Mouse (Mus musculus) neural tube, embryonic 11.5 days (tissue): ENCODE results near the gene Klhl21. TPM values are rescaled to one million over a fixed set of nuclear protein-coding genes. Genes with fewer than 3 reads are reported as not detected.

Source experiments
- ATAC-seq: fragments of 200-750 bp; cut with Nextera tagmentation; 2 replicates; pipeline ENCODE4 v1.8.0; 2017; ENCODE audit warnings: moderate number of reproducible peaks, mild to moderate bottlenecking, moderate TSS enrichment, moderate library complexity; ENCODE audit not compliant: insufficient read depth, low FRiP score, low TSS enrichment
- DNase-seq: peaks from one replicate; pipeline ENCODE4 v3.0.0-alpha.2; 2015; ENCODE audit warnings: low spot score
- H3K27ac ChIP-seq: fragments of 300-500 bp; sonication (generic); 2 replicates; pipeline ENCODE4 v1.5.1; 2014; ENCODE audit warnings: low read depth, mild to moderate bottlenecking, low read length
- H3K27me3 ChIP-seq: fragments of 300-500 bp; sonication (generic); 2 replicates; pipeline ENCODE4 v1.6.1; 2014; ENCODE audit warnings: mild to moderate bottlenecking, low read length, mixed read lengths; ENCODE audit not compliant: control insufficient read depth, insufficient read depth
- H3K36me3 ChIP-seq: fragments of 300-500 bp; sonication (generic); 2 replicates; pipeline ENCODE4 v1.6.1; 2014; ENCODE audit warnings: mild to moderate bottlenecking, low read length, moderate library complexity, mixed read lengths; ENCODE audit not compliant: control insufficient read depth, insufficient read depth
- H3K4me1 ChIP-seq: fragments of 300-500 bp; sonication (generic); 2 replicates; pipeline ENCODE4 v1.6.1; 2014; ENCODE audit warnings: low read length, mixed read lengths; ENCODE audit not compliant: control insufficient read depth, insufficient read depth
- H3K4me2 ChIP-seq: fragments of 300-500 bp; sonication (generic); 2 replicates; pipeline ENCODE4 v1.6.1; 2014; ENCODE audit warnings: low read depth, mild to moderate bottlenecking, moderate library complexity
- H3K4me3 ChIP-seq: fragments of 300-500 bp; sonication (generic); 2 replicates; pipeline ENCODE4 v1.5.1; 2014; ENCODE audit warnings: low read depth, low read length
- H3K9ac ChIP-seq: fragments of 300-500 bp; sonication (generic); 2 replicates; pipeline ENCODE4 v1.6.1; 2014; ENCODE audit warnings: mild to moderate bottlenecking, low read length
- H3K9me3 ChIP-seq: fragments of 300-500 bp; sonication (generic); 2 replicates; pipeline ENCODE4 v1.6.1; 2016; ENCODE audit warnings: low read length; ENCODE audit not compliant: control insufficient read depth
- WGBS: fragments of 180-500 bp; shearing (Covaris S2); extraction: QIAGEN DNeasy Blood & Tissue Kit; methylation state at CpG from one replicate; pipeline ENCODE4 v1.1.7; 2014; 5-methylcytosine and 5-hydroxymethylcytosine counted together
- polyA plus RNA-seq: library from polyadenylated mRNA; unstranded; fragments of >200 nt; fragmentation: Nextera tagmentation; extraction: Ambion mirVana; gene quantifications from 2 replicates; pipeline ENCODE4 v1.2.1, GENCODE M21; 2014

Gene Klhl21
- polyA plus RNA-seq, 1 experiment from 2014 or later = 4.6 TPM

GRCm38 (mm10) chr4:151980699-151981098 is 27.9 kb upstream of the Klhl21 start:
- H3K9ac ChIP-seq = no peak overlapping the region
- DNase-seq = no peak
- no peak overlapping the region for H3K4me2 ChIP-seq
- ATAC-seq = no peak
- no peaks in the 10 kb centered on the region; the same call in 1 of the 2 replicates for H3K4me1 ChIP-seq
- no peak overlapping the region for H3K27ac ChIP-seq
- H3K4me3 ChIP-seq = no peak overlapping the region
- H3K9me3 ChIP-seq = no peaks in the 10 kb centered on the region
- 86% methylated on average over 8 of the region's 8 CpGs for WGBS
- no peaks in the 10 kb centered on the region for H3K27me3 ChIP-seq
- H3K36me3 ChIP-seq = peaks cover 4% of the 10 kb centered on the region

GRCm38 (mm10) chr4:151981363-151981762 is 27.2 kb upstream of the Klhl21 start:
- Histone ChIP-seq H3K27me3 (no peaks in the 10 kb centered on the region), H3K4me1 (no peaks in the 10 kb centered on the region; the same call in 1 of the 2 replicates), H3K9ac (no peak overlapping the region), H3K4me2 (no peak overlapping the region), H3K9me3 (no peaks in the 10 kb centered on the region), H3K27ac (no peak overlapping the region), H3K4me3 (no peak overlapping the region), H3K36me3 (peaks cover 4% of the 10 kb centered on the region)
- DNase-seq (peak; percentile 83), ATAC-seq (peak; percentile 64)
- 19% methylated on average over 5 of the region's 5 CpGs for WGBS

GRCm38 (mm10) chr4:151983043-151983442 is 25.6 kb upstream of the Klhl21 start:
- ATAC-seq = no peak
- no peak overlapping the region for H3K9ac ChIP-seq
- H3K4me3 ChIP-seq = no peak overlapping the region
- DNase-seq = no peak
- H3K9me3 ChIP-seq = no peaks in the 10 kb centered on the region
- H3K36me3 ChIP-seq = peaks cover 4% of the 10 kb centered on the region
- H3K4me1 ChIP-seq = peaks cover 4% of the 10 kb centered on the region
- H3K27me3 ChIP-seq = no peaks in the 10 kb centered on the region
- 66% methylated on average over 17 of the region's 17 CpGs for WGBS
- H3K27ac ChIP-seq = no peak overlapping the region
- H3K4me2 ChIP-seq = no peak overlapping the region

DNA sequence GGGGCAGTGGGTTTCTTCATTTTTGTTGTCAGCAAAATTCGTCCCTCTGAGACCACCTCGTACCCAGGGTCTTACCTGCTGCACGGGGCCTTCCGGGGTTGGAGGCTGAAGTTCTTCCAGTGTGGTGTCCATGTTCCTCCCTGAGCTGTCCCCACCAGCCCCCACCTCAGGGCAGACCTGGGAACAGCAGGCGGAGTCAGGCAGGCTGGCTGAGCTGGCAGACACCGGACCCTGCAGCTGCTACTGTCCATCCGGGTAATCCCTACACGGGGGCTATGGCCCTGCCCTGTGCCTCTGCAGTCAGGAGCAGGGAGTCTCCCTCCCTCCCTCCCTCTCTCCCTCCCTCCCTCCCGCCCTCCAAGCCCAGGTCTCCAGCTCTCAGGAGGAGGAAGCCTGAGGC is 25.0 kb upstream of the Klhl21 start:
- no peak overlapping the region for H3K9ac ChIP-seq

GRCm38 (mm10) chr4:151985886-151986285 is 22.7 kb upstream of the Klhl21 start:
- no peak overlapping the region for H3K27ac ChIP-seq
- H3K4me3 ChIP-seq = no peak overlapping the region
- DNase-seq (no peak), ATAC-seq (no peak)
- peaks cover 7% of the 10 kb centered on the region for H3K4me1 ChIP-seq
- WGBS = 31% methylated on average over 10 of the region's 10 CpGs
- H3K9ac ChIP-seq = peak overlapping the region; percentile 32; the same call in 1 of the 2 replicates
- H3K27me3 ChIP-seq = no peaks in the 10 kb centered on the region
- H3K36me3 ChIP-seq = peaks cover 5% of the 10 kb centered on the region
- no peaks in the 10 kb centered on the region for H3K9me3 ChIP-seq
- no peak overlapping the region for H3K4me2 ChIP-seq

More for the DNA sequence above, 25.0 kb upstream of the Klhl21 start:
- peaks cover 5% of the 10 kb centered on the region for H3K4me1 ChIP-seq
- H3K4me3 ChIP-seq = no peak overlapping the region
- H3K4me2 ChIP-seq = no peak overlapping the region
- H3K36me3 ChIP-seq = peaks cover 4% of the 10 kb centered on the region
- H3K27ac ChIP-seq = no peak overlapping the region
- 36% methylated on average over 8 of the region's 9 CpGs for WGBS
- no peaks in the 10 kb centered on the region for H3K9me3 ChIP-seq
- DNase-seq (peak; percentile 20), ATAC-seq (no peak; the same call in 1 of the 2 replicates)
- no peaks in the 10 kb centered on the region for H3K27me3 ChIP-seq

DNA sequence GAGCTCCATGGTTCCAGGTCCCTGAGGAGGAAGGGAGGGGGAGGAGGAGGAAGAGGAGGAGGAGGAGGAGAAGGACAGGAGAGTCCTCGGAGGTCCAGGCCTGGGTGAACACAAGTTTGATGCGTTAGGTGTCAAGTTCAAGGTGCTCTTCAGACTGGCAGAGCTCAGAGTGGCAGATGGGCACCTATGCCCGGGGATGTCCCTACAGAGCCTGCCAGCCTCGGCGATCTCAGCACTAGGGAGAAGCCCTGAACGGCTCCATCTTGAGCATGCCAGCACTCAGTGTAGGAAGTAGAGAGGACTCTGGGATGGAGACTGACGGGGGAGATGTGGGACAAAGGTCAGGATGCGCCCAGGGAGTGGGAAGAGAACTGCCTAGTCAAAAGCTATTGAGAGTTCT is 22.0 kb upstream of the Klhl21 start:
- no peak overlapping the region for H3K4me3 ChIP-seq
- no peak overlapping the region for H3K4me2 ChIP-seq
- no peak for ATAC-seq
- H3K36me3 ChIP-seq = peaks cover 10% of the 10 kb centered on the region
- H3K9ac ChIP-seq = no peak overlapping the region
- H3K9me3 ChIP-seq = no peaks in the 10 kb centered on the region
- 62% methylated on average over 8 of the region's 8 CpGs for WGBS
- H3K27ac ChIP-seq = no peak overlapping the region
- no peak for DNase-seq
- no peaks in the 10 kb centered on the region for H3K27me3 ChIP-seq
- H3K4me1 ChIP-seq = peaks cover 7% of the 10 kb centered on the region

GRCm38 (mm10) chr4:151988014-151988341 is 20.6 kb upstream of the Klhl21 start:
- ATAC-seq (no peak), DNase-seq (no peak)
- peak overlapping the region; percentile 87 for H3K9ac ChIP-seq
- peaks cover 7% of the 10 kb centered on the region for H3K4me1 ChIP-seq
- 31% methylated on average over 10 of the region's 10 CpGs for WGBS
- H3K9me3 ChIP-seq = no peaks in the 10 kb centered on the region
- peak overlapping the region; percentile 84 for H3K4me2 ChIP-seq
- peak overlapping the region; percentile 86 for H3K4me3 ChIP-seq
- H3K27ac ChIP-seq = no peak overlapping the region
- peaks cover 14% of the 10 kb centered on the region for H3K36me3 ChIP-seq
- H3K27me3 ChIP-seq = no peaks in the 10 kb centered on the region

DNA sequence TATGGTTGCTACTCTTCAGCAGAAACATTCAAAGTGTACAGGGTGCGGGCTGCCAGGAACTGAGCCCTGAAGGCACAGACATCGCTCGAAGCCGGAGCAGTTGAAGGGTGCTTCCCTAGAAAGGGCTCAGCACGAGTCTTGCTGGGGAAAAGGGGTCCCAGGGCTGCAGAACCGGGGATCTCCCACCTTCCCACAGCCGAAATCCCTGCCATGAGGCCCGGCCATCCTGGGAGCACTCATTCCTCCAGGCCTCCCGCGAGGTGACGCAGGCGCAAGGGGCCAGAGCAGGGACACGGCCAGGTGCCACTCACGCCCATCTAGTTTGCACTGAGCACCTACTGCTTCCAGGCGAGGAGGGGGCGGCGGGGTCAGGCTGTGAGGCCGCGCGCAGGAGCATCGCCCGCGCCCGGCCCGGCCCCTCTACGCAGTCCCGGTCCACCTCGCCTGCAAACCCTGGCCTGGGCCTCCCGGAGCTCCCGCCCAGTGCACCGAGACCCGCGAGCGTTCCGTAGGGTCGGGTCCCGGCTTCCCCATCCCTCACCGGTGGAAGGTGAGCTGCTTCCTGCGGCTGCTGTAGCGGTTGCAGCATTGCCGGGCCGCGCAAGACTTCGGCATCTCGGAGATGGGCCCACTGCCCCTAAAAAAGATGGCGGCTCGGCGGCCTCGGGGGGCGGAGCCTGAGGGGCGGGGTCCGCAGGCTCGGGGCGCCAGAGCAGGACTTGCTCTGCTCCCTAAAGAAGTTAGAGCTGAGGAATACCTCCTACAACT is 20.1 kb upstream of the Klhl21 start, which contains the start of gene Thap3:
Thap3 (minus strand) TSS at position 656 of the 768 bp plus-strand sequence.
- peak; percentile 77 for ATAC-seq
- Histone ChIP-seq H3K9ac (peak within 1 kb of the TSS; percentile 87), H3K4me1 (peaks cover 8% of the 10 kb centered on the region), H3K27me3 (no peaks in the 10 kb centered on the region), H3K36me3 (peaks cover 14% of the 10 kb centered on the region), H3K4me3 (peak within 1 kb of the TSS; percentile 86), H3K27ac (peak within 1 kb of the TSS; percentile 70; the same call in 1 of the 2 replicates), H3K4me2 (peak within 1 kb of the TSS; percentile 84), H3K9me3 (no peaks in the 10 kb centered on the region)
- under 1% methylated on average over 54 of the region's 54 CpGs for WGBS
- DNase-seq = peak; percentile 82

GRCm38 (mm10) chr4:151989110-151989488 is 19.5 kb upstream of the Klhl21 start:
- H3K27ac ChIP-seq = no peak overlapping the region
- DNase-seq (no peak), ATAC-seq (peak; percentile 29)
- H3K4me3 ChIP-seq = peak overlapping the region; percentile 86
- peaks cover 14% of the 10 kb centered on the region for H3K36me3 ChIP-seq
- no peaks in the 10 kb centered on the region for H3K27me3 ChIP-seq
- WGBS = 25% methylated on average over 6 of the region's 6 CpGs
- peaks cover 13% of the 10 kb centered on the region for H3K4me1 ChIP-seq
- no peak overlapping the region for H3K9ac ChIP-seq
- no peaks in the 10 kb centered on the region for H3K9me3 ChIP-seq
- H3K4me2 ChIP-seq = peak overlapping the region; percentile 84
